Comparison of ENCODE assay signal across 8 mouse cellular contexts in the genomic region with DNA sequence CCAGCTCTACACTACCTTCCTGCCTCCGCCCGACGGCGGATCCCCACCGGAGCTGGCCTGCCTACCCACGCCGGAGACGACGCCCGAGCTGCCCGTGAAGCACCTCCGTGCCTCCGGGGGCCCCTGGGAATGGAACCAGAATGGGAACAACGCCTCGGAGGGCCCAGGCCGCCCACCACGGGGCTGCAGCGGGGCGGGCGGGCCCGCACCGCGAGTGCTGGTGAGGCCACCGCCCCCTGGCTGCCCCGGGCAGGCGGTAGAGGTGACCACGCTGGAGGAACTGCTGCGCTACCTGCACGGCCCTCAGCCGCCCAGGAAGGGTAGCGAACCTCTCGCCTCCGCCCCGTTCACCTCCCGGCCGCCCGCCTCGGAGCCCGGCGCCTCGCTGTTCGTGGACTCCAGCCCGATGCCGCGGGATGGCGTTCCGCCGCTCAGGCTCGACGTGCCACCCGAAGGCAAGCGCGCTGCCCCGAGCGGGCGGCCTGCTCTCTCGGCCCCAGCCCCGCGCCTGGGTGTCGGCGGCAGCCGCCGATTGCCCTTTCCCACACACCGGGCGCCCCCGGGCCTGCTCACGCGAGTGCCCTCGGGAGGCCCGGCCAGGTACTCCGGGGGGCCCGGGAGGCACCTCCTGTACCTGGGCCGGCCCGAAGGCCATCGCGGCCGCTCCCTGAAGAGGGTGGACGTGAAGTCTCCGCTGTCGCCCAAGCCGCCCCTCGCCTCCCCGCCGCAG. TPM values are rescaled to one million over a fixed set of nuclear protein-coding genes. Genes with fewer than 3 reads are reported as not detected.
DNase-seq lines count a peak whose midpoint lies in the region; ATAC-seq and TF ChIP-seq lines count a peak whose summit lies in the region.

No protein-coding gene starts in this region.

- peaks cover 11% of the 10 kb centered on the region for H3K4me1 ChIP-seq in midbrain, embryonic 11.5 days (ENCODE audit: control insufficient read depth, insufficient read depth, low read length)
- peaks cover 10% of the 10 kb centered on the region for H3K4me1 ChIP-seq in midbrain, embryonic 15.5 days
- peaks cover 21% of the 10 kb centered on the region for H3K4me1 ChIP-seq in limb, embryonic 13.5 days
- H3K4me1 ChIP-seq in testis, adult 2 months (ENCODE audit: control insufficient read depth, insufficient read depth, low read length), result peaks cover 23% of the 10 kb centered on the region

- DNase-seq in cerebellum, adult 11-12 months, result peak; percentile 28
- DNase-seq in cerebellum, adult 9-11 months, result no peak
- peak; percentile 93 for DNase-seq in midbrain, embryonic 11.5 days (ENCODE audit: low spot score, missing footprints)
- DNase-seq in right cerebral cortex, postnatal 14 days, result no peak
- no peak for DNase-seq in frontal cortex, postnatal 36 days (ENCODE audit: low spot score in 2 of 2)

- H3K4me3 ChIP-seq in midbrain, embryonic 11.5 days (ENCODE audit: low read depth, low read length), result peak overlapping the region; percentile 24
- H3K4me3 ChIP-seq in midbrain, embryonic 15.5 days, result no peak overlapping the region
- H3K4me3 ChIP-seq in limb, embryonic 13.5 days, result peak overlapping the region; percentile 33
- H3K4me3 ChIP-seq in testis, adult 2 months (ENCODE audit: control insufficient read depth, low read depth, low read length), result peak overlapping the region; percentile 57

- no peaks in the 10 kb centered on the region for H3K9me3 ChIP-seq in midbrain, embryonic 11.5 days (ENCODE audit: control insufficient read depth, low read length)
- H3K9me3 ChIP-seq in midbrain, embryonic 15.5 days, result no peaks in the 10 kb centered on the region
- no peaks in the 10 kb centered on the region for H3K9me3 ChIP-seq in limb, embryonic 13.5 days

- no peak overlapping the region for H3K27ac ChIP-seq in midbrain, embryonic 11.5 days (ENCODE audit: low read depth, low read length)
- no peak overlapping the region for H3K27ac ChIP-seq in midbrain, embryonic 15.5 days
- no peak overlapping the region for H3K27ac ChIP-seq in limb, embryonic 13.5 days
- H3K27ac ChIP-seq in testis, adult 2 months (ENCODE audit: control insufficient read depth, insufficient read depth, low read depth, low read length), result no peak overlapping the region; the same call in 1 of the 2 replicates

- WGBS in midbrain, embryonic 11.5 days, result 11% methylated on average over 75 of the region's 84 CpGs
- 20% methylated on average over 68 of the region's 84 CpGs for WGBS in midbrain, embryonic 15.5 days
- WGBS in limb, embryonic 13.5 days, result 24% methylated on average over 71 of the region's 84 CpGs

- H3K4me2 ChIP-seq in midbrain, embryonic 11.5 days, result no peak overlapping the region
- H3K4me2 ChIP-seq in midbrain, embryonic 15.5 days, result no peak overlapping the region
- peak overlapping the region; percentile 55; the same call in 1 of the 2 replicates for H3K4me2 ChIP-seq in limb, embryonic 13.5 days (replicated peaks)

- 0 out of 2 replicates have a peak overlapping the region, but pooled peaks have one; percentile 20 for H3K9ac ChIP-seq in midbrain, embryonic 11.5 days (ENCODE audit: low read length)
- no peak overlapping the region for H3K9ac ChIP-seq in midbrain, embryonic 15.5 days
- peak overlapping the region; percentile 61; the same call in 1 of the 2 replicates for H3K9ac ChIP-seq in limb, embryonic 13.5 days

- peaks cover 24% of the 10 kb centered on the region for H3K36me3 ChIP-seq in midbrain, embryonic 11.5 days (ENCODE audit: control insufficient read depth, insufficient read depth, low read length)
- H3K36me3 ChIP-seq in midbrain, embryonic 15.5 days (replicated peaks), result peaks cover 47% of the 10 kb centered on the region
- peaks cover 62% of the 10 kb centered on the region for H3K36me3 ChIP-seq in limb, embryonic 13.5 days
- no peaks in the 10 kb centered on the region for H3K36me3 ChIP-seq in testis, adult 2 months (ENCODE audit: control insufficient read depth, insufficient read depth, low read length)

- peak; percentile 26; the same call in 1 of the 2 replicates for ATAC-seq in midbrain, embryonic 11.5 days (ENCODE audit: low FRiP score)
- ATAC-seq in midbrain, embryonic 15.5 days (replicated peaks), result no peak
- no peak for ATAC-seq in limb, embryonic 13.5 days (ENCODE audit: low FRiP score, low read depth)

- TF ChIP-seq CTCF in testis, adult 2 months (IDR thresholded peaks at IDR 0.05; ENCODE audit: control insufficient read depth, insufficient read depth, insufficient replicate concordance, low read depth, low read length), result no peak

- peaks cover 47% of the 10 kb centered on the region for H3K27me3 ChIP-seq in midbrain, embryonic 11.5 days (ENCODE audit: control insufficient read depth, insufficient read depth, low read length)
- H3K27me3 ChIP-seq in midbrain, embryonic 15.5 days (replicated peaks), result peaks cover 34% of the 10 kb centered on the region
- peaks cover 53% of the 10 kb centered on the region for H3K27me3 ChIP-seq in limb, embryonic 13.5 days
- H3K27me3 ChIP-seq in testis, adult 2 months (ENCODE audit: control insufficient read depth, insufficient read depth, low read length), result no peaks in the 10 kb centered on the region; the same call in 1 of the 2 replicates

- TF ChIP-seq POLR2A in testis, adult 2 months (IDR thresholded peaks at IDR 0.05; ENCODE audit: control insufficient read depth, low read depth, low read length), result no peak

RNA-seq across cellular contexts. Expression of gene Sema6c, which starts 12.4 kb away (rescaled TPM):
- polyA plus RNA-seq in midbrain, embryonic 11.5 days (2014; fragmentation: Nextera tagmentation; extraction: Ambion mirVana), result 14.1 and 17.8 TPM in 2 replicates
- polyA plus RNA-seq in midbrain, embryonic 15.5 days (2015; fragmentation: Nextera tagmentation; extraction: Ambion mirVana), result 33.1 and 42.6 TPM in 2 replicates
- 11.1 and 11.7 TPM in 2 replicates for polyA plus RNA-seq in limb, embryonic 13.5 days (2015; fragmentation: Nextera tagmentation; extraction: Ambion mirVana)
- 31.3 and 38.5 TPM in 2 replicates for polyA plus RNA-seq in testis, adult 2 months (2012; rRNA removed)

RNA-seq across cellular contexts. Expression of gene Tnfaip8l2, which starts 30.5 kb away (rescaled TPM):
- 2.2 and 2.9 TPM in 2 replicates for polyA plus RNA-seq in midbrain, embryonic 11.5 days (2014; fragmentation: Nextera tagmentation; extraction: Ambion mirVana)
- 3.0 and 3.6 TPM in 2 replicates for polyA plus RNA-seq in midbrain, embryonic 15.5 days (2015; fragmentation: Nextera tagmentation; extraction: Ambion mirVana)
- polyA plus RNA-seq in limb, embryonic 13.5 days (2015; fragmentation: Nextera tagmentation; extraction: Ambion mirVana), result 2.6 and 3.1 TPM in 2 replicates
- 0.81 and 0.82 TPM in 2 replicates for polyA plus RNA-seq in testis, adult 2 months (2012; rRNA removed)

RNA-seq across cellular contexts. Expression of gene Lysmd1, which starts 38.8 kb away (rescaled TPM):
- polyA plus RNA-seq in midbrain, embryonic 11.5 days (2014; fragmentation: Nextera tagmentation; extraction: Ambion mirVana), result 16.1 and 17.4 TPM in 2 replicates
- 48.9 and 52.1 TPM in 2 replicates for polyA plus RNA-seq in midbrain, embryonic 15.5 days (2015; fragmentation: Nextera tagmentation; extraction: Ambion mirVana)
- polyA plus RNA-seq in limb, embryonic 13.5 days (2015; fragmentation: Nextera tagmentation; extraction: Ambion mirVana), result 19.1 and 19.6 TPM in 2 replicates
- 7.5 and 7.9 TPM in 2 replicates for polyA plus RNA-seq in testis, adult 2 months (2012; rRNA removed)

RNA-seq across cellular contexts. Expression of gene Scnm1, which starts 38.9 kb away (rescaled TPM):
- 84.9 and 86.3 TPM in 2 replicates for polyA plus RNA-seq in midbrain, embryonic 11.5 days (2014; fragmentation: Nextera tagmentation; extraction: Ambion mirVana)
- polyA plus RNA-seq in midbrain, embryonic 15.5 days (2015; fragmentation: Nextera tagmentation; extraction: Ambion mirVana), result 89.8 and 90.0 TPM in 2 replicates
- polyA plus RNA-seq in limb, embryonic 13.5 days (2015; fragmentation: Nextera tagmentation; extraction: Ambion mirVana), result 82.4 and 84.4 TPM in 2 replicates
- polyA plus RNA-seq in testis, adult 2 months (2012; rRNA removed), result 41.4 and 43.3 TPM in 2 replicates

RNA-seq across cellular contexts. Expression of gene Gabpb2, which starts 45.0 kb away (rescaled TPM):
- 6.0 and 6.9 TPM in 2 replicates for polyA plus RNA-seq in midbrain, embryonic 11.5 days (2014; fragmentation: Nextera tagmentation; extraction: Ambion mirVana)
- polyA plus RNA-seq in midbrain, embryonic 15.5 days (2015; fragmentation: Nextera tagmentation; extraction: Ambion mirVana), result 3.4 and 3.7 TPM in 2 replicates
- 11.5 and 12.5 TPM in 2 replicates for polyA plus RNA-seq in limb, embryonic 13.5 days (2015; fragmentation: Nextera tagmentation; extraction: Ambion mirVana)
- 5.2 and 5.6 TPM in 2 replicates for polyA plus RNA-seq in testis, adult 2 months (2012; rRNA removed)

Comparison
In these comparisons a context has a peak if more than half of its experiments do, and no peak if none do; other contexts are left out.
1. DNase-seq: peak in cerebellum, adult 11-12 months (single experiment) and midbrain, embryonic 11.5 days (single experiment); none in cerebellum, adult 9-11 months (single experiment), right cerebral cortex, postnatal 14 days (single experiment) and frontal cortex, postnatal 36 days (0 of 2).